Mouse (Mus musculus) C2C12 (cell line): ENCODE measurements around the gene Fads6. TPM values are rescaled to one million over a fixed set of nuclear protein-coding genes. Genes with fewer than 3 reads are reported as not detected.

ENCODE experiments used
- H3K27me3 ChIP-seq: one replicate; pipeline ENCODE4 v1.6.1; 2011; ENCODE audit not compliant: control insufficient read depth, insufficient read depth, insufficient read length
- H3K36me3 ChIP-seq: one replicate; pipeline ENCODE4 v1.6.1; 2011; ENCODE audit not compliant: control insufficient read depth, insufficient read depth
- H3K4me3 ChIP-seq: one replicate; pipeline ENCODE4 v1.5.1; 2011; ENCODE audit warnings: mild to moderate bottlenecking, control low read depth; ENCODE audit not compliant: poor library complexity, insufficient read depth, severe bottlenecking
- H3K79me2 ChIP-seq: one replicate; pipeline ENCODE4 v1.6.1; 2011; ENCODE audit not compliant: control insufficient read depth, insufficient read depth
- H3K79me3 ChIP-seq: one replicate; pipeline ENCODE4 v1.6.1; 2011; ENCODE audit warnings: low read depth, control low read depth
- H3ac ChIP-seq: one replicate; pipeline ENCODE3; 2011; ENCODE audit warnings: low read depth; ENCODE audit not compliant: control insufficient read depth, insufficient read length
- CEBPB ChIP-seq: IDR thresholded peaks from one replicate; pipeline ENCODE4 v1.6.1; 2011; ENCODE audit warnings: low read depth, mild to moderate bottlenecking, control low read depth, moderate library complexity
- CTCF ChIP-seq: IDR thresholded peaks from one replicate; pipeline ENCODE4 v1.5.1; 2011; ENCODE audit not compliant: control insufficient read depth, insufficient read depth, insufficient read length
- FOSL1 ChIP-seq: IDR thresholded peaks from one replicate; pipeline ENCODE4 v1.8.0; 2011; ENCODE audit warnings: mild to moderate bottlenecking, low read length; ENCODE audit not compliant: poor library complexity, insufficient read depth, severe bottlenecking
- MAX ChIP-seq: IDR thresholded peaks from one replicate; pipeline ENCODE4 v1.6.1; 2011; ENCODE audit warnings: mild to moderate bottlenecking, control low read depth
- MYOD1 ChIP-seq: IDR thresholded peaks from one replicate; pipeline ENCODE4 v1.6.1; 2011; ENCODE audit warnings: low read depth; ENCODE audit not compliant: control insufficient read depth, insufficient read length
- MYOG ChIP-seq: IDR thresholded peaks from one replicate; pipeline ENCODE4 v1.6.1; 2011; ENCODE audit not compliant: control insufficient read depth, insufficient read length; ENCODE audit errors: extremely low read depth
- USF1 ChIP-seq: IDR thresholded peaks from one replicate; pipeline ENCODE4 v1.6.1; 2011; ENCODE audit warnings: low read depth, mild to moderate bottlenecking, control low read depth, moderate library complexity
- microRNA-seq: library from miRNA; unstranded; fragments of <30 nt; microRNA quantifications from one replicate; pipeline ENCODE4, GENCODE M21; 2019; ENCODE audit warnings: borderline microRNAs expressed
- polyA plus RNA-seq: library from polyadenylated mRNA; unstranded; fragments of >200 nt; fragmentation: generic; extraction: Trizol; gene quantifications from one replicate; pipeline ENCODE4 v1.2.1, GENCODE M21; 2012; ENCODE audit warnings: missing spikeins

The Fads6 gene
- polyA plus RNA-seq, 1 experiment = 0.21 TPM

GRCm38 (mm10) chr11:115231924-115232323 is 65.5 kb downstream of the Fads6 start:
- Histone ChIP-seq H3K79me2 (no peaks in the 10 kb centered on the region), H3K36me3 (no peaks in the 10 kb centered on the region), H3K79me3 (no peaks in the 10 kb centered on the region), H3ac (no peak overlapping the region), H3K27me3 (no peaks in the 10 kb centered on the region), H3K4me3 (no peak overlapping the region)
- no peak for TF ChIP-seq MYOG
- TF ChIP-seq FOSL1 = no peak
- TF ChIP-seq USF1 = no peak
- no peak for TF ChIP-seq MAX
- no peak for TF ChIP-seq CTCF
- TF ChIP-seq CEBPB = no peak

- Histone ChIP-seq H3K36me3 (no peaks in the 10 kb centered on the region), H3ac (no peak overlapping the region), H3K27me3 (no peaks in the 10 kb centered on the region), H3K4me3 (no peak overlapping the region), H3K79me3 (no peaks in the 10 kb centered on the region), H3K79me2 (no peaks in the 10 kb centered on the region)
- TF ChIP-seq CEBPB (no peak), FOSL1 (no peak), MAX (no peak), USF1 (no peak), MYOD1 (no peak), CTCF (no peak), MYOG (no peak)
These were observed 66.1 kb downstream of the Fads6 start for GRCm38 (mm10) chr11:115231168-115231915.

Small RNA genes lying within 50 kb of the gene (microRNA-seq; reads per million reads assigned to microRNA genes)
- not detected for gene Gm25837

Other genes with a start within 250 kb of the Fads6 start
- not detected for gene Cd300ld3, start 249.3 kb downstream of the Fads6 start, polyA plus RNA-seq
- not detected for gene Cd300e, start 235.5 kb downstream of the Fads6 start, polyA plus RNA-seq
- 0.07 TPM for gene Rab37, start 206.2 kb downstream of the Fads6 start, polyA plus RNA-seq
- gene Cd300lf, start 163.7 kb downstream of the Fads6 start, polyA plus RNA-seq = not detected
- 19.1 TPM for gene Slc9a3r1, start 134.3 kb downstream of the Fads6 start, polyA plus RNA-seq
- gene Tmem104, start 110.2 kb downstream of the Fads6 start, polyA plus RNA-seq = 6.6 TPM
- 9.1 TPM for gene Nat9, start 109.8 kb downstream of the Fads6 start, polyA plus RNA-seq
- gene Grin2c, start 30.4 kb downstream of the Fads6 start, polyA plus RNA-seq = not detected
- gene Fdxr, start 20.6 kb downstream of the Fads6 start, polyA plus RNA-seq = 10.7 TPM
- gene Otop2, start 9.5 kb upstream of the Fads6 start, polyA plus RNA-seq = not detected
- 0.01 TPM for gene Ush1g, start 24.4 kb upstream of the Fads6 start, polyA plus RNA-seq
- gene Otop3, start 37.1 kb upstream of the Fads6 start, polyA plus RNA-seq = not detected
- 14.4 TPM for gene Hid1, start 70.1 kb upstream of the Fads6 start, polyA plus RNA-seq
- gene Cdr2l, start 84.3 kb upstream of the Fads6 start, polyA plus RNA-seq = 23.2 TPM
- 186 TPM for gene Mrpl58, start 106.1 kb upstream of the Fads6 start, polyA plus RNA-seq
- 530 TPM for gene Atp5h, start 122.3 kb upstream of the Fads6 start, polyA plus RNA-seq
- gene Kctd2, start 122.5 kb upstream of the Fads6 start, polyA plus RNA-seq = 26.7 TPM
- not detected for gene Trim80, start 142.9 kb upstream of the Fads6 start, polyA plus RNA-seq
- 0.07 TPM for gene Slc16a5, start 164.8 kb upstream of the Fads6 start, polyA plus RNA-seq
- gene Armc7, start 178.0 kb upstream of the Fads6 start, polyA plus RNA-seq = 5.4 TPM
- gene Nt5c, start 194.2 kb upstream of the Fads6 start, polyA plus RNA-seq = 109 TPM
- gene Jpt1, start 216.7 kb upstream of the Fads6 start, polyA plus RNA-seq = 320 TPM
- gene Sumo2, start 238.6 kb upstream of the Fads6 start, polyA plus RNA-seq = 384 TPM